Mouse (Mus musculus): ENCODE measurements around the gene Rbm15b.

Gene Rbm15b

GRCm38 (mm10) chr9:106884996-106885900, 2.0 kb downstream of the Rbm15b start:
- DNase-seq (ENCODE audit: extremely low spot score, low read depth, low spot score): no peak

- DNase-seq (ENCODE audit: extremely low spot score, low read depth, low spot score): no peak
These were observed 2.9 kb downstream of the Rbm15b start for GRCm38 (mm10) chr9:106884306-106884705.

GRCm38 (mm10) chr9:106883085-106883484, 4.1 kb downstream of the Rbm15b start:
- DNase-seq (ENCODE audit: extremely low spot score, low read depth, low spot score): no peak

- no peak for DNase-seq (ENCODE audit: extremely low spot score, low read depth, low spot score)
These were observed 5.1 kb downstream of the Rbm15b start for GRCm38 (mm10) chr9:106882176-106882575.

- DNase-seq (ENCODE audit: extremely low spot score, low read depth, low spot score): no peak
These were observed 6.0 kb downstream of the Rbm15b start for GRCm38 (mm10) chr9:106881071-106881755.

GRCm38 (mm10) chr9:106879471-106879870, 7.8 kb downstream of the Rbm15b start:
- DNase-seq (ENCODE audit: extremely low spot score, low read depth, low spot score): no peak

- DNase-seq (ENCODE audit: extremely low spot score, low read depth, low spot score): no peak
These were observed 10.6 kb downstream of the Rbm15b start for GRCm38 (mm10) chr9:106876666-106877065.

- DNase-seq (ENCODE audit: extremely low spot score, low read depth, low spot score): no peak
These were observed 13.0 kb downstream of the Rbm15b start for GRCm38 (mm10) chr9:106874216-106874615.

- DNase-seq (ENCODE audit: extremely low spot score, low read depth, low spot score): no peak
These were observed 29.2 kb downstream of the Rbm15b start for GRCm38 (mm10) chr9:106858036-106858435.

- DNase-seq (ENCODE audit: extremely low spot score, low read depth, low spot score): no peak
These were observed 30.6 kb downstream of the Rbm15b start for GRCm38 (mm10) chr9:106856664-106857063.

- no peak for DNase-seq (ENCODE audit: extremely low spot score, low read depth, low spot score)
These were observed 44.4 kb downstream of the Rbm15b start for GRCm38 (mm10) chr9:106842800-106843199.

GRCm38 (mm10) chr9:106840569-106840968, 46.7 kb downstream of the Rbm15b start:
- no peak for DNase-seq (ENCODE audit: extremely low spot score, low read depth, low spot score)

Measured in hindlimb bud, embryonic 11.5 days (tissue).